Mouse (Mus musculus): ENCODE results near the gene Tmtc4.

Gene Tmtc4

GRCm38 (mm10) chr14:122875056-122875455 lies 108.8 kb downstream of the Tmtc4 start:
- DNase-seq (ENCODE audit: low spot score in 2 of 2), result no peak

GRCm38 (mm10) chr14:122872612-122873011 lies 111.2 kb downstream of the Tmtc4 start:
- DNase-seq (ENCODE audit: low spot score in 2 of 2), result no peak

DNA sequence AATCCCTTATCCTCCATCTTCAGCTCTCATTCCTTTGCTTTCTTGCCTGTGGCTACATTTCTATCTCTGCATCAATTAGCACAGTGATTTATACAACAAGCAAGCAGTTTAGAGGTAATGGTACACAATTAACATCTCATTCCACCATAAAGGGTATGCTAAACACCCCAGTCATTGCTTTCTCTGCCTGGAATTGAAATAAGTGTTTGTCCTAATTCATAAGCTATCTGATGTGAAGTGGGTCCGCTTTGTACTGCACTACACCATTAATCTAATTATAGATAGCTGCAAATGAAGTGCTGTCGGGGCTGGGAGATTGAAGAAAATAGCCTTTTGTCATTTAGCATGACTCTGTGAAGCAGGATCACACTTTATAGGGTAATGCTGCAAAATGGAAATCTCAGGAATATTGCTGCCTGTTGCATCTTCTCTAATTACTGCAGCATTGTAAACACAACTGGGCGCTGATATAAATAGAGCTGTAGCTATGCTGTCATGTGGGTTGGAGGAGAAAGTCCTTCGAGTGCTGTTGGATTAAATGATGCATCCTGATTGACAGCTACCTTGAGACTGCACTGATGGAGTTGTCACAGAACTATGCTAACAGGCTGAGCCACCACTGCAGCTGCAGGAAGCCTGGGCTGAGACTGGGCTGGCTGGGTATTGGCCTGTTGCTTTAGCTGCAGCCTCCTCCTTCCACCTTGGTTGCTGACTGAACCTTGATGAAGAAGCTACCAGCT lies 111.8 kb downstream of the Tmtc4 start:
- no peak for DNase-seq (ENCODE audit: low spot score in 2 of 2)

GRCm38 (mm10) chr14:122869831-122870230 lies 114.0 kb downstream of the Tmtc4 start:
- no peak for DNase-seq (ENCODE audit: low spot score in 2 of 2)

All from frontal cortex, postnatal 25 days (tissue).